Mouse (Mus musculus) left cerebral cortex, postnatal 25 days (tissue): ENCODE results near the gene Pak4. TPM values are rescaled to one million over a fixed set of nuclear protein-coding genes. Genes with fewer than 3 reads are reported as not detected.
"Not testable (repeated sequence)": the region's sequence is repeated elsewhere in the genome, so short reads cannot be mapped to it uniquely, and the experiment has no call there.

ENCODE experiments used
- DNase-seq, 2 experiments: peaks; one replicate each; pipeline ENCODE4 v3.0.0; 2022; ENCODE audit warnings: low spot score in 2 of 2, mixed read lengths in 1 of 2
- intact Hi-C: fragments of 180-260 bp; cut with DNase I; formaldehyde crosslinking; loops from one replicate; pipeline ENCODE4 v1.15.1; 2025
- total RNA-seq, 2 experiments: library from RNA; stranded (reverse); gene quantifications; 2 replicates each; pipeline ENCODE4 v1.2.3; 2021

The Pak4 gene
- total RNA-seq: 1 to 10 TPM; 8.1 to 8.3 TPM

DNA sequence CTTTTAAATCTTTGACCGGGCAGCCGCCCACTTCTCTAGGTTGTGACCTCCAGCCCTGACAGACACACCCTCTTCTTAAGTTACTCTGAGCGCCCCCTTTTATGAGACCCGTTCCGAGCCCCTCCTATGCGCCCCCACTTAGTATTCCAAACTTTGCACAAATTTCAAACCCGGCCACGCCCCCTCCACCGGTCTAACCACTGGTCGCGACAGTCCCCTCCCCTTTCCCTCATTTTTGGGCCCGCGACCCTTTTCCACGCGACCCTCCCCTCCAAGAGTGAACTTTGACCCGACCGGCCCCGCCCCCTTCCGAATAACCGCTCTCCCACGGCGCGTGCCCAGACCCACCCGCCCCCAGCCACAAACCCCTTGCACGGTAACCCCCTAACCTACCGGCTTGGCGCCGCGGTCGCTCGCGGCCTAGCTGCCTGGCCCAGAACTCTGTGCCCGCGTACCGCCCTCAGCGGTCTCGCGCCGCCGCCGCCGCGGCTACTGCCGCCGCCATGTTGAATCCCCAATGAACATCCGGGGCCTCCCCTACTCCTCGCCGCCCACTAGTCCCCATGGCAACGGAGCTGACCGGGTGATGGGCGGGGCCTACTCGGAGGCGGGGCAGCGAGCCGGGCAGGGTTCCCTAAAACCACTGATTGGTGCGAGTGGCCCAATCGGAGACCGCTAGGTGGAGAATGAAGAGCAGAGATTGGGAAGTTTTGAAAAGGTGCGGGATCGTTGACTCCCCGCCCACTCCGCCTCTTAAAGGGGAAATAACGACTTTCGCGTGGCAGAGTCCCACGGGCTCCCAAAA lies at the start of gene Pak4, which contains the start of gene Samd4b:
Gene Pak4 (minus strand): TSS at position 544 of the 805 bp plus-strand sequence.
Gene Samd4b (minus strand): TSS at position 503 of the 805 bp plus-strand sequence.
- intact Hi-C loops: no loop called here
- peak; percentile 99 to 100 for DNase-seq

DNA sequence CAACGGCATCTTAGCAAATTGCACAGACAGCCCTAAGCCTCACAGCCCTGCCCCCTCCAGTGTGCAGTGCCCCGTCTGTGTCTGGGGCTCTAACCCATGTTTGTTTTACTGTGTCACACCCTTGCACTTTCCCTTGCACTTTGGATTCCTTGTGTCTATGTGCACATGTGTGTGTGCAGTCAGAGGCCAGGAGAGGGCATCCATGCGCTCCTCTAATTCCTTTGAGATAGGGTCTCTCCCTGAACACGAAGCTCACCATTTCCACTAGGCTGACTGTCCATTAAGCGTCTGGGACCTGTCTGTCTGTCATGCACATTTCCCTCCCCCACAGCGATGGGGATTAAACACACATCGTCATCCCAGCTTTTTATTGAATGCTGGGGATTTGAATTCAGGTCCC lies 49.0 kb upstream of the Pak4 start:
- DNase-seq: no peak
- intact Hi-C loops: no loop called here

DNA sequence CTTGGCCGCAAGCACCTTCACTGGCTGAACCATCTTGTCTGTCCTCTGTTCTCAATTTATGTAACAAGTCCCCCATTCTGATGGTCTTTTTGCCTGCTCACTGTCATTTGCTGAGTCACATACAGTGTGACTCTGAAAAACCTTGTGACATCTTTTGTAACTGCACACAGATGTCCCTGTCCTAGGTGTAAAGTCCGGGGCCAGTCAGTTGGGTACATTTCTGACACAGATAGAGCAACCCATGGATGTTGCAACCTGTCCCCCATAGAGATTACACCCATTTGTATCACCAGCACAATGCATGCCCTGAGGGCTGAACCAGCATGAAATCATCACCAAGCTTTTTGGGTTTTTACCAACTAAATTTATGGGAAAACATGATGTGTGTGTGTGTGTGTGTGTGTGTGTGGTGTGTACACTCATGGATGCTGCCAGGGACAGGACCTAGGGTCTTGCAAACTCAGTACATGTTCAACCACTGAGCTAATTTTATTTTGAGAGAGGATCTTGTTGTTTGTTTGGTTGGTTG lies 48.0 kb upstream of the Pak4 start:
- intact Hi-C loops: no loop called here
- DNase-seq: no peak

DNA sequence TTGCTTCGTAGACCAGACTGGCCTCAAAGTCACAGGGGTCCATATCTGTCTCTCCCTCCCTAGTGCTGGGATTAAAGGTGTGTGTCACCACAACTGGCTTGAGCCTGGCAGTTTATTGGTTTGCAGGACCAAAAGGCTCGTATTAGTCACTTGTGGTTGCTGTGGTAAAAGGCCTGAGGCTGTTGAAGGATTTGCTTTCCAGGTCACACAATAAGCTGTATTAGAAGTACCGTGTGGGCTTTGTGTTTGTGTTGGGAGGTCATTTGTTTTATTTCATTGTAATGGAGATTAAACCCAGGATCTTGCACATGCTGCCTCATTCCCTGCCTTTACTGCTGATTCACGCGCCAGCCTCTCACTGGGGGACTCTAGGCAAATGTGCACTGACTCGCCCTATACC lies 47.4 kb upstream of the Pak4 start:
- DNase-seq: no peak
- intact Hi-C loops: no loop called here

DNA sequence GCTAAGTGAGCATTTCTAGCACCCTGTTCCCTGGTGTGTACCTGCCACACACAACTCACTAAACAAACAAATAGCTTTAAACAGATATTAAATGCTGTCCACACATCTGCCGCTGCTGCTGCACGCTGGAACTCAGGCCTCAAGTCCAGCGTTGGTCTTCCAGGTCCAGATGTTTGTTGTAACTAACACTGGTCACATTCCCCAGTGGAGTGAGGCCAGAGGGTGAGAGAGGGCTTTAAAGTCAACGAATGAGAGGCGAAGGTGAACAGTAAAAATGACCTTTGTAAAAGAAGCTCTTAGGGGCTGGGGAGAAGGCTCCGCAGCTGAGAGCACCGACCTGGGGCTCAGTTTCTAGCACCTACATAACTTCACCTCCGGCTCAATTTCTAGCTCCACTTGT lies 43.6 kb upstream of the Pak4 start:
- DNase-seq: no peak
- intact Hi-C loops: no loop called here

DNA sequence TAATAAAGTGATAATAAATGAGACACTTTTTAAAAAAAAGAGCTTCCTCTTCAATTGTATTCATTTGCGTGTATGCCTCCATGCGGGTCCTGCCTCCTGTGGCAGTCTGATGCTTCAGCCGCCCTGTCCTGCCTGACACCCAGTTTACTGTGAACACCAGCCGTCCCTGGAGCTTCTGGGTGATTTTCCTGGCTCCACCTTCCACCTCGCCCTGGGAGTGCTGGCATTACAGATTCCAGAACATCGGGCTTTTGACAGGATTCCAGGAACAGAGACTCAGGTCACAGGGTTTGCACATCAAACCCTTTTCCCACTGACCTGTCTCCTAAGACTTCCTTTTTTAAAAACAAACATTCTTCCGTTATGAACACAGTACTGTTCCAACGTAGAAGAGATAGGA lies 39.5 kb upstream of the Pak4 start:
- DNase-seq: no peak
- intact Hi-C loops: no loop called here

DNA sequence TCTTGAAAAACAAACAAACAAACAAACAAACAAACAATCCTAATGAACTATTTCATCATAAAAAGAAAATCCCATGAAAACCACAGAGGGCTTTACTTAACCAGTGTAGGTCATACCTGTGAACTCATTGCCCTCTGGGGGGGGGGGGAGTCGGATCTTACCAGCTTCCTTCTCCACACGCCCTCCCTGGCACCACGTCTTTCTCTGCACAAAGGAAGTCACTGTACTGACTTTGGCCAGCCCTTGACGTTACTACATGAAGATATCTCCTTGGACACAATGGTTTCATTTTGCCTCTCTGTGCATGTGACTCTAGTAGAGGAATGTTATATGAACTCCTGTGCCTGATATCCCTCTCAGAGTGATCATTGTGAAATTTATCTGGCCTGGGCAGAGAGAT lies 36.1 kb upstream of the Pak4 start:
- intact Hi-C loops: no loop called here
- no peak for DNase-seq

DNA sequence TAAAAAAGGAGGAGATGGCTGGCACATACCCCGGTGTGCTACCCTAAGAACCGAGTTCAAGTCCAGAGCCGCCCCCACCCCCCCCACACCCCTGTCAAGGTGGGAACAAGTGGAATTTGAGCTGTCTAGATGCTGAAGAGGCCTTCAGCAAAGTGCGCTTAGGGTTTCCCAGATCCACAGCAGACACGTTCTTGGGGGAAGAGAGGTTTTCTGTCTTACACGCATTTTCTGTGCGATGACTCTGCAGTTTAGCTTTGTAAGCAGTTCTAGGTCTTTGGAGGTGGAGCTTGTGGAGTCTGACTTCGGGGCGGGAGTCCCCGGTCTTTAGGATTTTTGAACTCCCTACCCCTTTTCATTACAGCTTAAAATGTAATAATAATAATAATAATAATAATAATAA lies 33.1 kb upstream of the Pak4 start, which contains the start of gene Acp7:
Gene Acp7 (minus strand): TSS at position 260 of the 400 bp plus-strand sequence.
- no peak for DNase-seq
- intact Hi-C loops: no loop called here

DNA sequence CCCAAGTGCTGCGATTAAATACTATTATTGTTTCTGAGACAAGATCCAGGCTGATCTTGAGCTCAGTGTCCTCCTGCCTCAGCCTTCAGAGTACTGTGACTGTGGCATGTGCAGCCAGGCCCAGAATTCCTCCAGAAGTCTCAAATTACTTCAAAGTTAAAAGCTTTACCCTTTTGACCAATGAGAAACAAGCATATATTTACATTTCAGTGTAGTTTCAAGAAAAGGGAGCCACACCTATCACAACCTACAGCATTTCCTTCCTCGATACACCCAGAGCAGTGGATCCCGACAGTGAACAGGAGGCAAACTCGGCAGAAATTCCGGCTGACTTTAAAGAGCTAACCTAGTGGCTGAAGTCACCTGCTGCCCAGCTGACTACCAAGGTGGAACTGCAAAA lies 26.8 kb upstream of the Pak4 start:
- intact Hi-C loops: loop anchor here (5.0 kb wide), 1 partner anchor 48 kb away; no protein-coding TSS in a partner anchor
- DNase-seq: no peak

DNA sequence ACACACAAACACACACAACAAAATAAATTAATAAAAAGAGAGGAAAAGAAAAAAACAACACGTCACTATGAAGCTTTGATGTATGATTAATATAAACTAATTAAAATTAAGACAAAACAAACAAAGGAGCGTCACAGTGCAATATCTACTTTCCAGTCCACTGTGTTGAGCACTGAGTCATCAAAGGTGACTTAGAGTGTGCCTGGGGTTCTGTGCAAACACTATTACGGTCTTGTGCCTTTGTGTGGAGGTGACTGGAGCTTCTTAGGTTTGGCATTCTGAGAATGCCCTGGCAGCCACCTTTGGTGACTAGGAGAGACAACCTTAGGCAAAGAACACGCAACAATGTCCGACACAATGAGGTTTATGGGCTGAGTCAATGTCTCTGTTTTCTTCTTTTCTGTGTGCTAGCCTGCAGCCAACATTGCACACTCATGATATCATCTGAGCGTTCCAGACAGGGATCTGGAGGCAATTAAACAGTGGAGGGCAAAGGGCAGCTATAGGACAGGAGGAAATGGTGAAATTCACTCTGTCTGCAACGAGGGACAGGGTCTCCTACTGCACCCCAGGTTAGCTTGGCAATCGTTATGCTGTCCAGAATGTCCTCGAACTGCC lies 21.2 kb upstream of the Pak4 start:
- DNase-seq: no peak
- intact Hi-C loops: loop anchor here (5.0 kb wide), 1 partner anchor 107 kb away; the partner anchor contains the start of gene Ifnl2

DNA sequence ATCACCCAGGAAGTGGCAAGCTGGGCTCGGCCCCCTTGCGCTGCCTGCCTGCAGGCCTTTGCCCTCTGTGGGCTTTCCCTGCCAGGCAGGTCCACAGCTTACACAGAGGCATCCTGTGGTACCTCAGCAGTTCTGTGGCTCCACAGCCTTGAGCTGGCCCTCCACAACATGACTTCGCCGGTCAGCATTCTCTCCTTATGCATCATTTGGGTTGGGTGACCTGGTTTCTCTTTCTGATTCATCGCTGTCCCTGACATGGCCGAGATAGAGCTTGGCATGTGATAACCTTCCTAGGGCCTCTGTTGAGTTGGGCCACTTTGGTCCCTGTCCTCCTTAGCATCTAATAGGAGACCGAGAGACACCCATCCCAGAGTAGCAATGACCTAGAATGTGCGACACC lies 8.0 kb upstream of the Pak4 start:
- intact Hi-C loops: no loop called here
- DNase-seq: no peak

DNA sequence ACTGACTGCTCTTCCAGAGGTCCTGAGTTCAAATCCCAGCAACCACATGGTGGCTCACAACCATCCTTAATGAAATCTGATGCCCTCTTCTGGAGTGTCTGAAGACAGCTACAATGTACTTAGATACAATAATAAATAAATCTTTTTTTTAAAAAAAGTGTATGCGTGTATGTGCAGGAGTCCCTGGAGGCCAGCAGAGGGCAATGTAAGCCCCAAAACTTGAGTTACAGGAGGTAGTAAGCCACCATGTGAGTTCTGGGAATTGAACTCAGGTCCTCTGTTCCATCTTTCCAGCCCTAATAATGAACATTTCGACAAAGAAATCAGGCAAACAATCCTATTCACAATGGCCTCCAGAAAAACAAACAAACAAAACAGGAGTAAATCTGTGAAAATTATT lies 5.8 kb upstream of the Pak4 start:
- intact Hi-C loops, DNase-seq: not testable (repeated sequence)

DNA sequence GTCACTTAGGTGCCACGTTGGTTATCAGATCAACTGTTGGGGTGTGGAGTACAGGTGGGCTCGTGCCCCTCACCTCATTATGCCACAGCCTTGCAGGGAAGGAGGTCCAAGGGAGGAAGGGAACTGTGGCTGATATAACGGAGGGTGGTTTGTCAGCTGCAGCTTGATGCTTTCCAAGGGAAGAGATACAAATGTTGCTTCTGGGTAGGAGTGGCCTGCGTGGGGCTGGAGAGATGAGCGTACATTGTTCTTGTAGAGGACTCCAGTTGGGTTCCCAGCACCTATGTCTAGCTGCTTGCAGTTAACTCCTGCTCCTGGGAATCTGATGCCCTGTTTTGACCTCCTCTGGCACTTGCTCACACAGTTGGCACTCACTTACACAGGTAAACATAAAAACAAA lies 5.2 kb upstream of the Pak4 start:
- intact Hi-C loops: no loop called here
- no peak for DNase-seq

DNA sequence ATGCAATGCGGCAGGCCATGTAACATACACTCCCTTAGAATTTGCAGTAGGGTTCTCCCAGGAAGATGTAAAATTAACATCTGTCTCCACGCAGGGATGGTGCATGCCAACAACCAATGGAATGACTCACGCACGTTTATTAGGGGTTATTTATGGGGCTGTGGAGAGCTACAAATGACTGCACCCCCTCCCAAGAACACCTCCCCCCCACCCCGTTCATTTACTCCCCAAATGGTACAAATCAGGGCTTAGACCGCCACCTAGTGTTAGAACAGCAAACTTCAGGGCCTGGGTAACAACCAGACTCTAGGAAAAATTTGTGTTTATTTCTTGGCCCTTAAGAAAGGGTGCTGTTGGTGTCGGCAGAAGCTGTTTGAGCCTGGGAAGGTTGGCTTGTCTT lies 3.7 kb upstream of the Pak4 start:
- peak; percentile 59 to 77 for DNase-seq
- intact Hi-C loops: loop anchor here (1.0 to 2.0 kb wide), 4 partner anchors 33 to 165 kb away; partner anchors contain the start of gene Gmfg

DNA sequence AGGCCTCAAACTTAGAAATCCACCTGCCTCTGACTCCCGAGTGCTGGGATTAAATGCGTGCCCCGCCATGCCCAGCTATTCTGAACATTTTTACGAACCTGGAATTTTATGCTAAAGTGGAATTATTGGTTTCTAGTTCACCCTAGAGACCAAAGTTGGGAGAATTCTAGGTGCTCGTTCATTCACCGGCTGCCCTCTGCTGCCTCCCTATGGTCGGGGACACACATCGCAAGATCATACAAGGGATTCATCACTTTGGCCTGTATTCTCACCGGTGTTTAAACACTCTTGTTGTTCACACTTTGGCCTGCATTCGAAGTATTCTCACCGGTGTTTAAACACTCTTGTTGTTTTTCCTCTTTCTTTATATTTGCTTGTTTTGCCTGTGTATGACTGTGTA lies 3.0 kb upstream of the Pak4 start:
- intact Hi-C loops: loop anchor here (1.0 to 2.0 kb wide), 3 partner anchors 33 to 164 kb away; partner anchors contain the start of gene Gmfg
- peak; percentile 61 to 78 for DNase-seq

DNA sequence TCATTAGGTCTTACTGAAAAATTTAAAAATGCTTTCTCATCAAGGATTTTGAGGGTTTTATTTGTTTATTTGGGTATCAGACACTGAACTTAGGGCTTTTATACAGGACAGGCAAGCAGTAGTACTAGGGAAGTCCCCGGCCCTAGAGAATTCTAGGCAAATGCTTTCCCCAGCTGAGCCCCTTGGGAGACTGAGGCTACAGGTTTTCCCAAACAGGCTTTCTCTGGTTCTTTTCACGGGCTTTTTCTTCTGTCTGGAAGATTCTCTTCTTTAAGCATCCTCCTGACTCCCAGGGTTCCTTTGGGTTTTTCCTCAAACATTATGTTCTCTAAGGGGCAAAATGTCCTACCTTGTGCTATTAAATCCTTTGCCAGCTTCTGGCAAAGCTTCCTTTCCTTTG lies 966 bp upstream of the Pak4 start:
- intact Hi-C loops: no loop called here
- DNase-seq: no peak

DNA sequence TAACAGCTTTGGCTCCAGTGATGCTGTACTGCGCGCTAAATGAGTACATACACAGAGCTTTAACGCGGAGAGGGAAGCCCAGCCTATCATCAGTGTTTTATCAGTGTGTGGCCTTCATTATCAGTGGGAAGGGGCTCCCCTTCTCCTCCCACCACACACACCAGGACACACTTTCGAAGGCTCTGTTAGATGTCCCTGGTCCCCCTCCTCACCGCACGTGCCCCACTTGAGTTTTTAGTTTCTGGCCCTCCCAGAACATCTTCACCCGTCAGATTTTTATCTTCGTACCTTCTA lies 761 bp downstream of the Pak4 start:
- intact Hi-C loops: no loop called here
- DNase-seq: no peak

DNA sequence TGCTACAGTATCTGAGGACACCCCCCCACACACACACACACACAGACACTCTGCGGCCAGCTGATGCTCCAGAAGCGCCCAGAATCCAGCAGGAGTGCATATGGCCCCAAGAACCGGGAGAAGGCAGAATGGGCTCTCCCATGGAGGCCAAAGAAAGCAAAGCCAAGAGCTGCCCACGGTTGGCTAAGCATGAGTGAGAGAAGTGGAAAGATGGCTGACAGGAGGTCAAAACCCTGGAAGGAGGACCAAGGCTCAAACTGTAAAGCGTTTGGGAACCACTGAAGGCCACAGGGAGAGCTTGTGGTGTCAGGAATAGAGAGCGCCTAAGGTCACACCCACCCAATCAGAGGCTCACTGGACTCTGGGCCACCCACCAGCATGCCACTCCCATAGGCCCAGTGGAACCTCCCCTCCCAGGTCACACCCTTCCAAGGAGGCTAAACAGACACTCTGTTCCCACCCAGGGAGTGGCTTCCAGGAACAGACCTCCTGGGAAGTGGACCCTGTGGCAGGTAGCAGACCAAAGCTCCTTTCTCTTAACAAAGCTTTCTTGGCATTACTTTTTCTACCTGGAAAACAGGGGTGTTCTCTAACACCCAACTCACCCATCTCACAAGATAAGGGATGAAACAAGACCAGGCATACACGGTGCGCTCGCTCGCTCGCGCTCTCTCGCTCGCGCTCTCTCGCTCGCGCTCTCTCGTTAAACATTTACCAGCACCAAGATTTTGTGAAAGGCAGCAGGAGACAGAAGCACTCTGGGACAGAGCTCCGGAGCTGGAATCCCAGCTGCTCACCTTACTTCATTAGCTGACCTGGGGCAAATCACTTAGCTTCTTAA lies 1.3 kb downstream of the Pak4 start:
- no peak for DNase-seq
- intact Hi-C loops: no loop called here

DNA sequence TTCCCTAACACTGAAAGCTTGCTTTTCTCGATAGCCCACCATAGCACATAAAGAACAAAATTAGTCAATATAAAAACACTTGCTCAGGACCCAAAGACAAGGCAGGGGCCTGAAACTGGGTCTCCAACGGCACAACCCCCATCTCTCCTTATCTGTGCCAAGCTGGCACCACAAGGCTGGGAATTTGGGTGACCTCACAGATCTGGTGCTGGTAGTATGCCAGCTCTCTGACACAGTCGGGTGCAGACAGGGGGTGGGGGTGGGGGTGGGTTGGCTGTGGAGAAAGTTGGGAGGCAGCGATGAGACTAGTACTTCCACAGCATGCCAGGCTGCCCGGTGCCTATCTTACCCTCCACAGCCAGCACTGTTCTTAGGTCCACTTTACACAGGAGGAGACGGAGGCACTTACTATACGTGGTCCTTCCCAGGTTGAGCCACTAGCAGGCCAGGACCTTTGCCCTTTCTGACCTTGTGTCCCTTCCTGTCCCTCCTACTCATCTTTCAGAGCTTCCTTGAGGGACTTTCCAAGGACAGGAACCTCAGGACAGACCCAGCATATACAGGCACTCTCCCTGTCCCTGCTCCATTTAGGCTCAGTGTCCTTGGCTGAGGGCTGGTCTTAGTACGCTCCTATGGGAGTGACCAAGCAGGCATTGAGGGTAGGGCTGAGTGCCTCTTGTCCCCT lies 2.1 kb downstream of the Pak4 start:
- intact Hi-C loops: no loop called here
- DNase-seq: peak in 1 of 2 experiments; percentile 29
